Mouse (Mus musculus) retina, postnatal 1 day (tissue): ENCODE results near the gene Sla2.
"Not testable (repeated sequence)": the region's sequence is repeated elsewhere in the genome, so short reads cannot be mapped to it uniquely, and the experiment has no call there.

Experiments
- DNase-seq: peaks from one replicate; pipeline ENCODE4 v3.0.0-alpha.2; 2012

The Sla2 gene

DNA sequence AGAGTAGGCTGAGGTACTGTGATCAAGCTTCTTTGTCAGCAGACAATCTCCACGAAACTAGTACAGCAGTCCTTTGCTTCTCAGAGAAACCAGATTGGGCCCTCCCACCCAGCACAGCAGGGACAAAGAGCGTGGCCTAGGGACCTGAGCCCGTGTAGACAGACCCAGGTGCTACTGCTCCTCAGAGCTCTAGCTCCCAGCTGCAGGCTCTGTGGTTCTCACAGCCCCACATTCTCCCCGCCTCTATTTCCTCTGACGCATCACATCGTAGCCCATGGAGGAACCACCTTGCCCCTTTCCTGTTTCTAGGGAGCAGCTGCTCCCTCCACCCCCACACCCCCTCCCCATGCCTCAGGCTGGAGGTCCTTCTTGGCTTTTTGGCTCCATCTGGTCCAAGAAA is at the start of gene Sla2:
Sla2 (minus strand) TSS at position 176 of the 400 bp plus-strand sequence.
- no peak for DNase-seq

DNA sequence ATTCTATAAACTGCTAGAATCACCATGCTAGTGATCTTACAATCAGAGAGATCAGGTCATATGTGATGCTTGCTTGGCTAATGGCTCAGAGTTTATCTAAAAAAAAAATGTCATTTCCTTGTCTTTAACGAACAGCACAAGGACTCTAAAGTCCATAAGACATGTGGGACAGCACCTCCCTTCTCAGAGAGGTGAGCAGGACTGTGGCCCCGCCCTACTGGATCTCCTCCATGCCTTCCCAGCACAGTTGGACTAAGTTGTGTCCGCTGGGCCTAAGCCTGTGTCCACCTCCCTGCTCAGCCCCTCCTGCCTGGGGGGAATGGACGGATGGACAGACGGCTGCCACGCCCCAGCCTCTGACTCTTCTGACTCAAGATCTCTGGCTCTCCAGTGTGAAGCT is 48.0 kb upstream of the Sla2 start:
- DNase-seq = no peak

DNA sequence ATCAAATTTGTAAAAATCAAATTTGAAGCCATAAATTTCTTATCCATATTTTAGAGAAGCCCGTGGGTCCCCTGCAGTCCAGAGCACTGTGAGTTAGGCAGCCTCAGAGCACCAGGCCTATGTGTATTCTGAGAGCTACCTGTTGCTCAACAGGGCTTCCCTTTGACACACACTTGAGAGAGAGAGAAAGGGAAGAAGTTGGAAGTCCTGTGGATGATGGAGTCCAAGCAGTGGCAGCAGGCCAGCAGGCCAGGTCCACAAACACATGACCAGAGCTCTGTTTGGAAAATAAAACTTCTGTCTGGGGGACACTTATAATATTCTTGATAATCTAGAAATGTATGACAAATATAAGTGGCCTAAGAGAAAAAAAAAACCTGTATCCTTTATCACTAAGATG is 46.4 kb upstream of the Sla2 start:
- DNase-seq = no peak

DNA sequence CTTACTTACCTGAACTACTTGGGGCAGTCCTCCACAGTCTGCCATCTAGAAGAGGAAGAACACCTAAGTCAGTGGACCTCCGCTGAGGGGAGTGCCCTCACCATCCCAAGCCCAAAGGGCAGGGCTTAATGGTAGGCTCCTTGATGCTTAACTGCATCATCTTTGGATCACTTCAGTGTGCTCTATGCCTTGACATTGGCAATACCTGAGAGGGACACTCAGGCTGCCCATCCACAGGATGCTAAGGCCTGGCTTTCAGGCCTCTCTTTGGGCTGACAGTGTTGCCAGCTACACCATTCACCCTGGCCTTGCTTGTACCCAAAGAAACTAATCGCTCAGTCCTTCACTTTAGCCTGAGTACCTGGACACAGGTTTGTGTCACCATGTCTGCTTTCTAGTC is 44.4 kb upstream of the Sla2 start:
- DNase-seq = no peak

DNA sequence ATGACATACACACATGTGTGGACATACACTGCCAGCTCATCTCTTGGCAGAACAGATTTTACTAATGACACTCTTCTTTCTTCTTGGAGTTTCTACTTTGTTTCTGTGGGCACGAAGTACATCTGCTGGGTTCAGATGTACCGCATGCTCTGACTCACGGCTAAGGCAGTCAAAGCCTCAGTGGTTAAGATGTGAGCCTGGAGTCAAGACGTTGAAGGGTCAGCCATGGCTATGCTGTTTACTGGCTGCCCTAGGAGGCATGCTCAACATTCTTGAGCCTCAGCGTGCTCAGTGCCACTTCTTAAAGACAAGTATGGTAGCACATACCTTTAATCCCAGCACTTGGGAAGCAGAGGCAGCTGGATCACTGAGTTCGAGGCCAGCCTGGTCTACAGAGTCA is 43.6 kb upstream of the Sla2 start:
- DNase-seq = no peak

DNA sequence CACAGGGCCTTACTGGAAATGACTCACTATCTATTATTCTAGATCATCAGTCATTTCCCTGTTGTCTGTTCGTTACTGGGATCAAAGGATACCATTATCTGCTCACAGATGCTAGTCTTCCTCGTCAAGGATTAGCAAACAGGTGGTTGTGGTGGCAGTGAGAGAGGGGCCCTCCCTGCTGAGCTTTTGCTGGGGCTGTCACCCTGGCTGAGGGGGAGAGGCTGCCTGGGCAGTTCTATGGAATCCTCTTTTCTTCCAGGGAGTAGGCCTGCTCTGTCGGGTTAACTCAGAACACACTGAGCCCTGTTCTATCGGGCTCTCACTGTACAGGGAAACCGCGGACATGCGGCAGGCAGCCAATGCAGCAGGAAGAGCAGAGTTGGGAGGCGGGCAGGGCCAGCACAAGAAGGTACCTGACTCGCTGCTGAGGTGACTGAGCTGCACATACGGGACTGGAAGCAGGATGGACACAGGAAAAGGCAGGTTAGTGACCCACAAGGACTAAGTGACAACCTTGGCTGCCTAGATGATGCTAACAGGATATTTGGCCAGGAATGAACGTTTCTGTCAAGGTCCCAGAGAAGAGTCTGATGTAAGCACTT is 42.6 kb upstream of the Sla2 start:
- peak; percentile 22 for DNase-seq

DNA sequence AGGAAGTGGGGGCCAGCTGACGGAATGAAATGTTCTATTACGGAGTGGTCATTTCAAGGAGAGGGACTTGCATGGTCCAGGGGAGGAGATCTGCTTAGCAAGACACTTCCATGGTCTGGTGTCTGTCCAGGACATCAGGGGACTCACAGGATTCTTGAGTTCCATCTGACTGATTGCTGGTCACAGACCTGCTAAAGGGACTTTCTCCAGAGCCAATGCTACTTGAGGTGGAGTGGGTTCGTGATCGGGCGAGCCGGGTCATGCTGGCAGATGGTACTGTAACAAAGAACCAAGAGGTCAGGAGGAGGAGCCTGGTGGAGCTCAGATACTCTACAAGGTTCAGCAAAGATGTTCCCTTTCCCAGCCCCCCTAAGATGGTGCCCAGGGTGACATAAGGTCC is 41.6 kb upstream of the Sla2 start:
- DNase-seq = no peak

DNA sequence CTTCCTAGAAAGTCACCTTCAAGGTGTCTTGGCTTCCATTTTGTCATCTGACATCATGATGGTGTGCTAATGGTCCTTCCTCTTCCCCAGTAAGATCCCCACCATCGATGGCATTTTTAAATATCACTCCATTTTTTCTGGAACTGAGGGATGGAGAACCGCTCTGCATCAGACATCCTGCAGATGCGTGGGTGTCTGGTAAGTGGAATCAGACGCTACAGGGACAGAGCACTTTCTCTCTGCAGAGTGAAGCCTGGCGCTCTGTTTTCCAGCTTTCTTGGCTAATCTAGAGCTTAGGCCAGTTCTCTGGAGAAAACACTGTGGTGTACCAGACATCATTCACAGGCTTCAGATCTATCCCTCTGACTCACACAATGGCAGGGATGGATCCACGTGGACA is 40.7 kb upstream of the Sla2 start:
- no peak for DNase-seq

DNA sequence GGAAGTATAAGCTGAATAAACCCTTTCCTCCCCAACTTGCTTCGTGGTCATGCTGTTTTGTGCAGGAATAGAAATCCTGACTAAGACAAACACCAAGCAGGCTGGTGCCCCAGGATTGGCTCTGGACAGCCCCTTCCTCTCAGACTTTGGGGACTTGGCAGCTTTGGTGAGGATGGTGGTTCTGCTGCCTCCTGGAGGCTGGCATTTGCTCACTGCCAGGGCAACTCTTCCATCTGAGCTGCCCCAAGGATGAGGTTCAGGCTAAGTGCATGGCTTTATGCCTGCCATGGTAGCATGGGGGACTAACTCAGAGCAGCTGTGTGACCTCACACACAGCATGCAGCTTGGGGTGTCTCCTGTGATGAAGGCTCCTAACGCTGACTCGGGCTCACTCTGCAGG is 38.6 kb upstream of the Sla2 start:
- DNase-seq = not testable (repeated sequence)

DNA sequence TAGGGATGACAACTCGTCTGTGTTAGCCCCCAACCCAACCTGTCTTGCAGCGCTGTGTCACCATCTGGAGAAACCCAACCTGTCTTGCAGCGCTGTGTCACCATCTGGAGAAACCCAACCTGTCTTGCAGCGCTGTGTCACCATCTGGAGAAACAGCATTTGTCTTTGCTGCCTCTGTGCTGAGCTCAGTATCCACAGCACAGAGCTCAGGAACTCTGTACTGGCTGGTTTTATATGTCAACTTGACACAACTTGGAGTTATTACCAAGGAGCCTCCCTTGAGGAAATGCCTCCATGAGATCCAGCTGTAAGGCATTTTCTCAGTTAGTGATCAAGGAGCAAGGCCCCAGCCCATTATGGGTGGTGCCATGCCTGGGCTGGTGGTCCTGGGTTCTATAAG is 38.1 kb upstream of the Sla2 start:
- not testable (repeated sequence) for DNase-seq

DNA sequence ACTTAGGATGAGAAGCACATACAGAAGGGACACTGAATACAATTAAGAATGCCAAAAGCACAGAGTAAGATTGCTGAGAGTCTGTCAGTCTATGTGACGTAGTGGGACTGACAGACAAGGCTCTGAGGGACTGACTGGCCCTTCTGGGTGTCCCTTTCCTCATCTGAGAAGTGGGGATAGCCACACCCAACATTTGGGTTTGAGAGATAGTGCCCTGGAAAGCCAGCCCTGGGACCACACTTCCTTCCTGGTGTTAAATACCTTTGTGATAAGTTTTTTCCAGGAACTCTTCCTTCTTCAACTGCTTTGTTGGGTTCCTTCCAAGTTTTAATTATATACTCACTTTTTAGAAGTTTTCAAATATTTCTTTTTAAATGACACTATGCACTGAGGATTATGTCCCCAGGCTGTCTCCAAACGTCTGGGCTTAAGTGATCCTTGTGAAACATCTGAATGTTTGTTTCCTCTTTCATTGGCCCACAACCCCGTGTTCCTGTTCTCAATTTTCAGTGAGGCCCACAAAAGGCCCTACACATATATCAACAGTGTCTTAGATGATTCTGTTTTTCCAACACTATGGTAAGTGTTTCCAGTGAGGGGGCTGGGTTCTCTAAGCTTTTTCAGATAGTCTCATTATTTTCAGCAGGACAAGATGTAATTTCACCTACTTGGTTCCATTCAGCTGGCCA is 37.4 kb upstream of the Sla2 start:
- DNase-seq = no peak

DNA sequence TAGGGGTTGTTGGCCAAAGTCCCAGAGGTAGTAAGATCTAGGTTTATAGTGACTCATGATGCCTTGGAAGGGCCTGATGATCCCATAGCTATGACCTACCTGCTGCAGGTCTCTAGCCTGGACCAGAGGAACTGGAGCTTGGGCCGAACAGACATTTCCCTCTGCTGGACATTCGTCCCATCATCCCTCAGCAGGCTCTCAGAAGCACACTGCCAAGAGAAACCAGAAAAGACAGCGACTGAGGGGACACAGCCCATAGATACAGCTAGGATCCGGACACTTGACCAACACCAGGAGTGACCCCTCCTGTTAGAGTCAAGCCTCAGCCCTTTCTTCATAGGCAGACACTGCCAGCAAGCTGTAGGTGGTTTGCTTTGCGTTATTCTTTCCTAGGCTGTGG is 36.1 kb upstream of the Sla2 start:
- no peak for DNase-seq

DNA sequence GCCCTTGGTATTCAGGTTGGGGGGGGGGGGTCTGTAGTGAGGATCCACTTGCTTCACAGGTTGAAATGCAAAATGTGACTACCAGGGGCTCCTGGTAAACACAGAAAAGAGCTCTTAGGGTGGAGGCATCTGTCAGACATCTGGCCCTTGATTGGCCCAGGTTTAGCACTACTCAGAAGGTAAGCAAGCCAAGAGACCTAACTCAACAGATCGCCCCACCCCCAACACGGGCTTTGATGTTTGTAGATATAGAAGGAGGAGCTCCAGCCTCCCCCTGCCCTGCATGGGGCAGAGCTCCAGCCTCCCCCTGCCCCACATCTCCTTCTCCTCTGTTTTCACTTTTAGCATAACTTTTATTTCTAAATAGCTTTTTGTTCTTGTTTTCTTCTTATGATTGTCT is 32.8 kb upstream of the Sla2 start:
- DNase-seq = no peak

DNA sequence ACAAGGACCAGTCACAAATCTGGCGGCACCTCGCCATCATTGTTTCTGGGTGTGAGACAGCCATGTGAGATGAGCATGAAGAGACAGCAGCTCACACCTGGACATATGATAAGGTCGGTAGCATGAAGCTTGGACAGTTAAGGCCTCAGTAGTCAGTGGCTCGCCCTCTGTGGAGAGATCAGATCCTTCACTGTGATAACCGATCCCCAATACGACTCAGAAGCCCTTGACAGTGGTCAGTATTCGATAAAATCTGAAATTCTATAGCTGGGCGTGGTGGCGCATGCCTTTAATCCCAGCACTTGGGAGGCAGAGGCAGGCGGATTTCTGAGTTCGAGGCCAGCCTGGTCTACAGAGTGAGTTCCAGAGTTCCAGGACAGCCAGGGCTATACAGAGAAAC is 32.2 kb upstream of the Sla2 start:
- DNase-seq = not testable (repeated sequence)

DNA sequence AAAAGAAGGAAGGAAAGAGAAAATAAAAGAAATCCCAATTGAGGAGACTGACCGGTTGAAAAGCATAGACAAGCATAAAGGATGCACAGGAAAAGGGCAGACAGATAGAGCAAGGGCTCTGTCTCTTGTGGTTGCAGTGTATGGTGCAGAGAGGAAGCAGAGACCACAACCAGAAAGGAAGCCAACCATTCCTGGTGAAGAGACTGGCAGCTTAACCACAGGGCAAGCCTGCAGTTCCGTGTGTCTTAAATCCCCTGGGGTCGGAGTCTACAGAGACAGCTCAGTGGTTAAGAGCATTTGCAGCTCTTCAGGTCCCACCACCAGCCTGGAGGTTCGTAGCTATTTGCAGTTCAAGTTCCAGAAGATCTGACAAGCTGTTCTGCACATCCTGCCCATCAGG is 31.6 kb upstream of the Sla2 start:
- DNase-seq = no peak

DNA sequence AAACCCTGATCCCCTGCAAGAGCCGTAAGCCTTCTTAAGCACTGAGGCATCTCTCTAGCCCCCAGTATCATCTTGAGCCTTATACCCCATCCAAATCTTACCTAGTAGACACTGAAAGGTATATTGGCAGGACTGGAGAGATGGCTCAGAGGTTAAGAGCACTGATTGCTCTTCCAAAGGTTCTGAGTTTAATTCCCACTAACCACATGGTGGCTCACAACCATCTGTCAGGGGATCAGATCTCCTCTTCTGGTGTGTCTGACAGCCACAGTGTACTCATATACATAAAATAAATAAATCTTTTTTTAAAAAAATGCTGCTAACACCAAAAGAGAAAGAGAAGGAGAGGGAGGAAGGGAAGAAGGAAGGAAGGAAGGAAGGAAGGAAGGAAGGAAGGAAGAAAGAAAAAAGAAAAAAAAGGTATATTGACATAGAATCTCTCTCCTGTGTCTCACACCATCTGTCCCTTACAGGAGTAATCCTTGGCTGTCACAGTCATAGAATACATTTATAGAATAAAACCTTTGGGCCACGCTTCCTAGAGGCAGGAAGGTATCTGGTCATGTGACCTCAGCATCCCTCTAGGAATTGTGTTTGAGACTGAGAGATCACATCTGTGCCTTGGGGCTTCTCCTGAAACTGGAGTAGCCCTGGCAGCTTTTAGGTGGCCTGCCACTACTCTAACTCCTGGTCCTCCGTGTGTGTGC is 29.6 kb upstream of the Sla2 start:
- no peak for DNase-seq

DNA sequence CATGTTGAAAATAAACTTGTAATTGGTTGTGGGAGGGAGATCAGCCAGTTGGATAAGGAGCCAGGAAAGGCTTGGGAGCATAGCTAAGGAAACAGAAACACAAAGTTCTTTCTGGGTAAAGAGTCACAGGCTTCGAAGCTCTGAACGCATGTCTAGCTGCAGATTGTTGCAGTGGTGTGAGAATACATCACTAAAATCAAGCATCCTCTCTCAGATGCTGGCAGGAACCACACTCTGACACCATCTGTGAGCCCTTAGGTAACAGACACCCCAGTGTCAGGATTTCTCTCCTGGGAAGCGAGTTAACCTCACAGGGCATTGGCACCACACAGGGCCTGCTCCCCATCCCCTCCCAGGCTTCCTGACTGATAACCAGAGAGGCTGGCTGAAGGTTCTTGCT is 28.6 kb upstream of the Sla2 start:
- no peak for DNase-seq

DNA sequence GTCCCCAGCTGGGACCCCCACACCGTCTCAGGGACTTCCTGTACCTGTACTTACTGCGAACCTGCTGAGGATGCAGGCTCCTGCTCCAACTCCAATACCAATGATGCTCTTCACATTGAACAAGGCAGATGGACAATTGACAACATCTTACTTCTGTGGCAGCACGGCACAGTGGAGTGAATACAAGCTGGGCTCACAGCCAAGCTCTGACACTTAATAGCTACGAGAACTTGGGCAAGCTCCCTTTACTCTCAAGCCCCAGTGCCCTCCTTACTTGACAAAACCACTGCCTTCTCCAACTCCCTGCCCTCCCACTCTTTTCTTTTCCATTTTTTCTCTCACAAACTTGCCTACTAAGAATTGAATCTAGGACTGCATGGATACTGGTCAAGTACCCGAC is 26.2 kb upstream of the Sla2 start:
- peak; percentile 55 for DNase-seq

DNA sequence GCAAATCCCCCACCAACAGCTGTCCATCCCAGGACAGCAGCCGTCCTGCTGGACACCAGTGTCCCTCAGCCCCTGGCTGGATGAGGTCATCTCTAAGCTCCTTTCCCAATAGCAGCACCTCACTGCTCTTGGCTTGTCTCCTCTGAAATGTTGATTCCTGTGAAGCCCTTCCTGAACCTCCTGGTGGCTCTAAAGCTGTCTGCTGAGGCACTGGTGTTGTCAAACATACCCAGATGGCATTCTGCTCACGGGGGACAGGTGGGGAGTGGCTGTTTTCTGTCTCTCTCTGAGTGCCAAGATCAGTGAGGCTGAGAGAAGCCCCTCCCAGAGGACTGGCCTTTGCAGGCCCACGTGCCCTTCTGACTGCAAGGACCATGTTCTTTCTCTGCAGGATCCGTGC is 18.9 kb upstream of the Sla2 start:
- DNase-seq = not testable (repeated sequence)

DNA sequence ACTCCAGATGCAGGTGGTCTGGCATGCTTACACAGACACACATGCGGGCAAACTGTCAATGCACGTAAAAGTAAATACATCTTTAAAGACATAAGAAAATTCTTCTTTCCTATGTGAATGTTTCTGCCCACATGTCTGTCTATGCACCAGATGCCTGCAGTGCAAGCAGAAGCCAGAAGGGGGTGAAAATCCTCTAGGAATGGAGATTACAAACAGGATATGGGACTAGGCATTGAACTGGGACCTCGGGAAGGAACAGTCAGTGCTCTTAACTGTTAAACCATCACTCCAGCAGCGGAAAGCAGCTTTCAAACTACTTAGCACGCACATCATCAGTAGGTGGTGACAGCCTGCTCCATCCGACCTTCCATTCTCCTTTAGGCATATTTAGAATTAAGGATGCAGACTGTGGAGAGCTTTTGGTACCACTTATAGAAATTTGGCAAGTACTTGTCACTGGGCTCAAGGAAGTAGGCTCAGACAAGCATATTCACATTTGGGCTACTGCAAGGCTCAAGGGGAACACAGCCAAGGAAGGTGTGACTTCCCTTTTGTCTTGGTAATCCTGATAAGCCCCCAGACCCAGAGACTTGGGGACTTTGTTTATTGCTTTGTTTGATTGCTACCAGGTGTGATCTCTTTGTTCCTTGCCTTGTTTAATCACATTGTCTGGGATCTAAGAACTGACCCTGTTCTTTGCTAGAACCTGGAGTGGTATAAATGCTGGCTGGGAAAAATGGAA is 18.2 kb upstream of the Sla2 start:
- peak; percentile 67 for DNase-seq

DNA sequence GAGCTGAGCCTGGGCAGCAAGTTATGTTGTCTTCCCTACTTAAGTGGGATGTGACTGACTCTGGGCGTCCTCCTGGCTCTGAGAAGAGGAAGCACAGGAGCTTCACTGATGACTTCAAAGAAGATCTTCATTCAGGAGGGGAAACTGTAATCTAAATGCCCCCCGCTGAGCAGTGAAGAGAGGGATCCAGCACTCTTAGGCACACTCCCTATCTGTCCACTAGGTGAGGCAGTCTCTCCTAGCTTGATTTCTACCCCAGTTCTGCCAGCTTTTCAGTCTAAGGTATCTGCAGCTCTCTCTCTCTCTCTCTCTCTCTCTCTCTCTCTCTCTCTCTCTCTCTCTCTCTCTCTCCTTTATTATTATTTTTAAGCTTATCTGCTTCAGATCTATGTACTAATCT is 16.4 kb upstream of the Sla2 start:
- DNase-seq = no peak

DNA sequence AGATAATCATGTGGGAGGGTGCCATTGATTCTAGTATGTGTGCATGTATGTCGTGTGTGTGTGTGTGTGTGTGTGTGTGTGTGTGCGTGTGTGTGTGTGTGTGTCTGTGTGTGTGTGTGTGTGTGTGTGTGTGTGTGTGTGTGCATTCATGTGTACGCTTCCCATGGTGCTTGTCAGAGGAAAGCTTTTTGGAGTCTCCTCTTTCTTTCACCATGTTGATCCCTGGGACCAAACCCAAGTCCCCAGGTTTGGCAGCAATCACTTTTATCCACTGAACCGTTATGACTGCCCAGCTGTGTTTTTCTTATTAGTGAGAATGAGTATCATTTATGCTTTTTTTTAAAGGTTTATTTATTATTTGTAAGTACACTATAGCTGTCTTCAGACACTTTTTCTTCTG is 15.4 kb upstream of the Sla2 start:
- DNase-seq = not testable (repeated sequence)

DNA sequence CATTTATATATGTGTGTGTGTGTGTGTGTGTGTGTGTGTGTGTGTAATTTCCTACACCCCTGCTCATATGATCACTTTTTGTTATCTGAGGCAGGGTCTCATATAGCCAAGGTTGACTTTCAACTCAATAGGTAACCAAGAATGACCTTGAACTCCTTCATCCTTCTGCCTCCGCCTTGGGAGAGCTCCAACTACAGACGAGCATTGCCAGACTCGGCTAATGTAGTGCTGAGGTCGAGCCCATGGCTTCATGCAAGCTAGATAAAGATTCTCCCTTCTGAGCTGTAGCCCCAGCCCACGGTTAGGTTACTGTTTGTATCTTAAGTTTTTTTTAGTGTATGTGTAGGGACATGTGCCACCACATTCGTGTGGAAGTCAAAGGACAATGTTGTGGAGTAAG is 14.9 kb upstream of the Sla2 start:
- no peak for DNase-seq

DNA sequence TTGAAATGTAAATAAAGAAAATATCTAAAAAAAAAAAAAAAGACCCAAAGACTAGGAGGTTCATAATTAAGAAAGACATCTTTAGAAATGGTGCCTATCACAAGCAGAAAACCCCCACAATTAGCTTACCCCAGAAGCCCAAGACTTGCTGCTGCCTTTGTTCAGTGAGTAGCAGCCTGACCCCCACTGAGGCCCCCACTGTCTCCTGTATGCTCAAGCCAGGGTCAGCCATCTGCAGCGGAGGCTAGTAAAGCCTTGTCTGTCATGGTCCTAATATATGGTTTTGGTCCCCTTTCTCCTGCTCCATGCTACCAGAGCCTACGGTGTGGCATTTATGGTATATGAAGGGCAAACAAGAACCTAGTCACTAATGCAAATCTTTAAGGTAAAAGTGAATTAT is 14.4 kb upstream of the Sla2 start:
- DNase-seq = no peak
